In genomic region chr7:28557708-28558107, GRCm38 (mm10) we compare ENCODE assay signal across 16 mouse cellular contexts. TPM values are rescaled to one million over a fixed set of nuclear protein-coding genes. Genes with fewer than 3 reads are reported as not detected.
A peak's percentile ranks its signal among the peaks of the same experiment; 100 is the strongest.
DNase-seq lines count a peak whose midpoint lies in the region; ATAC-seq and TF ChIP-seq lines count a peak whose summit lies in the region.
"Had no signal": no experiment of that assay in that cellular context is flagged by ENCODE, and none has a peak within 500 bp of the region (broad histone marks: within the 10 kb centered on the region; RNA-seq: fewer than 3 reads in every experiment).

No protein-coding gene starts in this region.

- H3K27ac ChIP-seq in hindbrain, embryonic 13.5 days: 0 out of 2 replicates have a peak overlapping the region, but pooled peaks have one; percentile 48
- no peak overlapping the region for H3K27ac ChIP-seq in hindbrain, embryonic 16.5 days (ENCODE audit: low read depth, low read length)
- H3K27ac ChIP-seq in MEL (ENCODE audit: control insufficient read depth, low read depth, low read length): no peak overlapping the region
- no peak overlapping the region for H3K27ac ChIP-seq in limb, embryonic 15.5 days
- peak overlapping the region; percentile 96 for H3K27ac ChIP-seq in thymus, adult 2 months (ENCODE audit: control insufficient read depth, insufficient read depth, low read length)
- H3K27ac ChIP-seq in kidney, embryonic 14.5 days (ENCODE audit: low read depth, low read length): no peak overlapping the region
- no peak overlapping the region for H3K27ac ChIP-seq in midbrain, embryonic 13.5 days
- H3K27ac ChIP-seq: layer of hippocampus, adult 2 months; neural tube, embryonic 15.5 days had no signal

- peaks cover 5% of the 10 kb centered on the region; the same call in 1 of the 2 replicates for H3K4me1 ChIP-seq in hindbrain, embryonic 13.5 days (replicated peaks)
- no peaks in the 10 kb centered on the region for H3K4me1 ChIP-seq in hindbrain, embryonic 16.5 days (ENCODE audit: control insufficient read depth, insufficient read depth, low read depth, low read length)
- no peaks in the 10 kb centered on the region for H3K4me1 ChIP-seq in MEL (ENCODE audit: control insufficient read depth in 1 of 2, insufficient read depth in 2 of 2, low read length in 2 of 2)
- peaks cover 24% of the 10 kb centered on the region for H3K4me1 ChIP-seq in limb, embryonic 15.5 days
- H3K4me1 ChIP-seq in thymus, adult 2 months (replicated peaks; ENCODE audit: control insufficient read depth, insufficient read depth, low read length): peaks cover 54% of the 10 kb centered on the region
- H3K4me1 ChIP-seq in kidney, embryonic 14.5 days (ENCODE audit: control insufficient read depth, insufficient read depth, low read length): 0 out of 2 replicates have a peak, but pooled peaks cover 4% of the 10 kb centered on the region
- H3K4me1 ChIP-seq in midbrain, embryonic 13.5 days (replicated peaks): peaks cover 4% of the 10 kb centered on the region; the same call in 1 of the 2 replicates

- no peaks in the 10 kb centered on the region for H3K27me3 ChIP-seq in hindbrain, embryonic 13.5 days
- H3K27me3 ChIP-seq in hindbrain, embryonic 16.5 days (replicated peaks; ENCODE audit: control insufficient read depth, insufficient read depth, low read length): no peaks in the 10 kb centered on the region
- H3K27me3 ChIP-seq in MEL (ENCODE audit: control insufficient read depth in 1 of 2, insufficient read depth in 2 of 2, low read length in 2 of 2): no peaks in the 10 kb centered on the region
- no peaks in the 10 kb centered on the region for H3K27me3 ChIP-seq in limb, embryonic 15.5 days
- no peaks in the 10 kb centered on the region for H3K27me3 ChIP-seq in thymus, adult 2 months (ENCODE audit: control insufficient read depth, insufficient read depth, low read length)
- no peaks in the 10 kb centered on the region for H3K27me3 ChIP-seq in kidney, embryonic 14.5 days (ENCODE audit: control insufficient read depth, insufficient read depth, low read length)
- no peaks in the 10 kb centered on the region for H3K27me3 ChIP-seq in midbrain, embryonic 13.5 days
- H3K27me3 ChIP-seq: neural tube, embryonic 15.5 days had no signal

- TF ChIP-seq EP300 in MEL (IDR thresholded peaks at IDR 0.05; ENCODE audit: low read depth in 1 of 2, low read length in 2 of 2): no peak

- no peak overlapping the region for H3K9ac ChIP-seq in hindbrain, embryonic 13.5 days
- H3K9ac ChIP-seq in hindbrain, embryonic 16.5 days (ENCODE audit: low read depth, low read length): no peak overlapping the region
- no peak overlapping the region for H3K9ac ChIP-seq in MEL (ENCODE audit: control insufficient read depth, low read depth, low read length, poor library complexity, severe bottlenecking)
- H3K9ac ChIP-seq in limb, embryonic 15.5 days: no peak overlapping the region
- H3K9ac ChIP-seq in kidney, embryonic 14.5 days (ENCODE audit: low read depth, low read length): no peak overlapping the region
- no peak overlapping the region for H3K9ac ChIP-seq in midbrain, embryonic 13.5 days (replicated peaks)
- H3K9ac ChIP-seq: neural tube, embryonic 15.5 days had no signal

- no peak for DNase-seq in MEL (ENCODE audit: low read depth, low spot score)
- DNase-seq in thymus, adult 2 months: peak; percentile 88
- no peak for DNase-seq in B cell, adult 2 months

- no peaks in the 10 kb centered on the region for H3K79me2 ChIP-seq in MEL (ENCODE audit: control insufficient read depth, insufficient read depth, low read length, poor library complexity)

- H3K4me3 ChIP-seq in hindbrain, embryonic 13.5 days: no peak overlapping the region
- no peak overlapping the region for H3K4me3 ChIP-seq in hindbrain, embryonic 16.5 days (ENCODE audit: low read length)
- no peak overlapping the region for H3K4me3 ChIP-seq in MEL (ENCODE audit: control insufficient read depth in 1 of 2, insufficient read depth in 1 of 2, low read depth in 2 of 2, low read length in 2 of 2)
- no peak overlapping the region for H3K4me3 ChIP-seq in limb, embryonic 15.5 days
- H3K4me3 ChIP-seq in thymus, adult 2 months (ENCODE audit: control insufficient read depth, insufficient read depth, low read length): no peak overlapping the region
- no peak overlapping the region for H3K4me3 ChIP-seq in kidney, embryonic 14.5 days (ENCODE audit: low read length)
- no peak overlapping the region for H3K4me3 ChIP-seq in midbrain, embryonic 13.5 days (replicated peaks)
- H3K4me3 ChIP-seq: erythroblast, embryonic 14.5 days; layer of hippocampus, adult 2 months; neural tube, embryonic 15.5 days had no signal

- no peak for TF ChIP-seq CTCF in MEL (IDR thresholded peaks at IDR 0.05 in 2 of 3, conservative IDR thresholded peaks at IDR 0.05 in 1 of 3; ENCODE audit: control insufficient read depth in 1 of 3, insufficient read depth in 1 of 3, low read depth in 2 of 3, low read length in 3 of 3, poor library complexity in 1 of 3, severe bottlenecking in 1 of 3)
- TF ChIP-seq CTCF in thymus, adult 2 months (IDR thresholded peaks at IDR 0.05; ENCODE audit: borderline replicate concordance, control insufficient read depth, extremely low read depth, insufficient read depth, low read length, poor library complexity): peak; percentile 20; the same call in 1 of the 2 replicates

- no peaks in the 10 kb centered on the region for H3K9me3 ChIP-seq in hindbrain, embryonic 13.5 days
- no peaks in the 10 kb centered on the region for H3K9me3 ChIP-seq in hindbrain, embryonic 16.5 days (ENCODE audit: control insufficient read depth, low read length)
- H3K9me3 ChIP-seq in MEL (replicated peaks; ENCODE audit: insufficient read depth, low read length): no peaks in the 10 kb centered on the region
- no peaks in the 10 kb centered on the region for H3K9me3 ChIP-seq in limb, embryonic 15.5 days
- no peaks in the 10 kb centered on the region; the same call in 1 of the 2 replicates for H3K9me3 ChIP-seq in kidney, embryonic 14.5 days (ENCODE audit: control insufficient read depth, low read length)
- H3K9me3 ChIP-seq in midbrain, embryonic 13.5 days: 0 out of 2 replicates have a peak, but pooled peaks cover 2% of the 10 kb centered on the region
- H3K9me3 ChIP-seq: neural tube, embryonic 15.5 days had no signal

- TF ChIP-seq POLR2A in MEL (IDR thresholded peaks at IDR 0.05; ENCODE audit: control insufficient read depth in 1 of 2, insufficient read depth in 1 of 2, low read depth in 1 of 2, low read length in 2 of 2, poor library complexity in 1 of 2): no peak
- no peak for TF ChIP-seq POLR2A in thymus, adult 2 months (IDR thresholded peaks at IDR 0.05; ENCODE audit: control insufficient read depth, extremely low read depth, insufficient read depth, low read length, poor library complexity)

- no peak overlapping the region for H3K4me2 ChIP-seq in hindbrain, embryonic 13.5 days
- no peak overlapping the region for H3K4me2 ChIP-seq in hindbrain, embryonic 16.5 days (ENCODE audit: low read length)
- H3K4me2 ChIP-seq in limb, embryonic 15.5 days: no peak overlapping the region
- no peak overlapping the region for H3K4me2 ChIP-seq in kidney, embryonic 14.5 days (replicated peaks; ENCODE audit: low read depth, low read length)
- no peak overlapping the region for H3K4me2 ChIP-seq in midbrain, embryonic 13.5 days (replicated peaks)
- H3K4me2 ChIP-seq: midbrain, embryonic 11.5 days; neural tube, embryonic 15.5 days had no signal

- no peak for ATAC-seq in hindbrain, embryonic 13.5 days (ENCODE audit: low FRiP score)
- ATAC-seq in hindbrain, embryonic 16.5 days: no peak
- peak; percentile 30; the same call in 1 of the 2 replicates for ATAC-seq in limb, embryonic 15.5 days (ENCODE audit: insufficient number of reproducible peaks, low FRiP score, low TSS enrichment, low read depth)
- ATAC-seq in kidney, embryonic 14.5 days (ENCODE audit: low FRiP score, low TSS enrichment): no peak
- ATAC-seq in midbrain, embryonic 13.5 days: no peak

- 88% methylated on average over 6 of the region's 6 CpGs for whole genome bisulfite sequencing in hindbrain, embryonic 13.5 days
- 79% methylated on average over 6 of the region's 6 CpGs for WGBS in hindbrain, embryonic 16.5 days
- 68% methylated on average over 6 of the region's 6 CpGs for WGBS in limb, embryonic 15.5 days
- 2% methylated on average over 6 of the region's 6 CpGs for WGBS in thymus, adult 2 months
- WGBS in kidney, embryonic 14.5 days: 73% methylated on average over 6 of the region's 6 CpGs
- 91% methylated on average over 6 of the region's 6 CpGs for WGBS in midbrain, embryonic 13.5 days

- H3K36me3 ChIP-seq in hindbrain, embryonic 13.5 days: peaks cover 39% of the 10 kb centered on the region
- H3K36me3 ChIP-seq in hindbrain, embryonic 16.5 days (ENCODE audit: control insufficient read depth, insufficient read depth, low read length): peaks cover 12% of the 10 kb centered on the region; the same call in 1 of the 2 replicates
- no peaks in the 10 kb centered on the region for H3K36me3 ChIP-seq in MEL (ENCODE audit: control insufficient read depth in 1 of 2, insufficient read depth in 2 of 2, low read length in 2 of 2)
- peaks cover 38% of the 10 kb centered on the region for H3K36me3 ChIP-seq in limb, embryonic 15.5 days
- H3K36me3 ChIP-seq in thymus, adult 2 months (ENCODE audit: control insufficient read depth, insufficient read depth, low read length): no peaks in the 10 kb centered on the region
- H3K36me3 ChIP-seq in kidney, embryonic 14.5 days (ENCODE audit: control insufficient read depth, insufficient read depth, low read length): peaks cover 37% of the 10 kb centered on the region
- peaks cover 46% of the 10 kb centered on the region for H3K36me3 ChIP-seq in midbrain, embryonic 13.5 days

- no peak for TF ChIP-seq RAD21 in MEL (IDR thresholded peaks at IDR 0.05; ENCODE audit: low read depth, low read length)

RNA-seq across cellular contexts. Expression of gene Nccrp1, which starts 10.7 kb away (rescaled TPM):
- polyA plus RNA-seq in hindbrain, embryonic 13.5 days (2015; fragmentation: Nextera tagmentation; extraction: Ambion mirVana): 0.13 TPM in 1 of 2 replicates, not detected in the other
- polyA plus RNA-seq in hindbrain, embryonic 16.5 days (2015; fragmentation: Nextera tagmentation; extraction: Ambion mirVana): 0.14 TPM in 1 of 2 replicates, not detected in the other
- total RNA-seq in MEL (2012; rRNA removed): not detected in 2 replicates
- polyA plus RNA-seq in MEL (2012; ENCODE audit: insufficient read depth in 1 of 2, insufficient read length in 2 of 2, low read depth in 1 of 2, low replicate concordance in 2 of 2, missing spikeins in 1 of 2): not detected
- polyA plus RNA-seq in limb, embryonic 15.5 days (2015; fragmentation: Nextera tagmentation; extraction: Ambion mirVana): 1.6 and 2.3 TPM in 2 replicates
- 1.4 TPM in 2 replicates for polyA plus RNA-seq in thymus, adult 2 months (2012; rRNA removed)
- not detected in 2 replicates for polyA plus RNA-seq in kidney, embryonic 14.5 days (2014; fragmentation: Nextera tagmentation; extraction: Ambion mirVana)
- polyA plus RNA-seq in midbrain, embryonic 13.5 days (2015; fragmentation: Nextera tagmentation; extraction: Ambion mirVana): not detected in 2 replicates
- total RNA-seq: gastrocnemius, adult 8-10 months; liver, adult 2 months had no signal
- polyA plus RNA-seq: intestine, embryonic 14.5 days; midbrain, embryonic 11.5 days had no signal

RNA-seq across cellular contexts. Expression of gene Sycn, which starts 17.0 kb away (rescaled TPM):
- not detected in 2 replicates for polyA plus RNA-seq in hindbrain, embryonic 13.5 days (2015; fragmentation: Nextera tagmentation; extraction: Ambion mirVana)
- polyA plus RNA-seq in hindbrain, embryonic 16.5 days (2015; fragmentation: Nextera tagmentation; extraction: Ambion mirVana): not detected in 2 replicates
- not detected in 2 replicates for total RNA-seq in MEL (2012; rRNA removed)
- not detected for polyA plus RNA-seq in MEL (2012; ENCODE audit: insufficient read depth in 1 of 2, insufficient read length in 2 of 2, low read depth in 1 of 2, low replicate concordance in 2 of 2, missing spikeins in 1 of 2)
- not detected in 2 replicates for polyA plus RNA-seq in limb, embryonic 15.5 days (2015; fragmentation: Nextera tagmentation; extraction: Ambion mirVana)
- 2.1 and 2.4 TPM in 2 replicates for polyA plus RNA-seq in thymus, adult 2 months (2012; rRNA removed)
- not detected in 2 replicates for polyA plus RNA-seq in kidney, embryonic 14.5 days (2014; fragmentation: Nextera tagmentation; extraction: Ambion mirVana)
- not detected in 2 replicates for polyA plus RNA-seq in midbrain, embryonic 13.5 days (2015; fragmentation: Nextera tagmentation; extraction: Ambion mirVana)
- total RNA-seq: gastrocnemius, adult 8-10 months; layer of hippocampus, adult 2 months had no signal
- polyA plus RNA-seq: erythroblast, embryonic 14.5 days; midbrain, embryonic 11.5 days; neural tube, embryonic 15.5 days had no signal

RNA-seq across cellular contexts. Expression of gene Ifnl3, which starts 35.1 kb away (rescaled TPM):
- not detected in 2 replicates for polyA plus RNA-seq in hindbrain, embryonic 13.5 days (2015; fragmentation: Nextera tagmentation; extraction: Ambion mirVana)
- not detected in 2 replicates for polyA plus RNA-seq in hindbrain, embryonic 16.5 days (2015; fragmentation: Nextera tagmentation; extraction: Ambion mirVana)
- total RNA-seq in MEL (2012; rRNA removed): not detected in 2 replicates
- not detected for polyA plus RNA-seq in MEL (2012; ENCODE audit: insufficient read depth in 1 of 2, insufficient read length in 2 of 2, low read depth in 1 of 2, low replicate concordance in 2 of 2, missing spikeins in 1 of 2)
- not detected in 2 replicates for polyA plus RNA-seq in limb, embryonic 15.5 days (2015; fragmentation: Nextera tagmentation; extraction: Ambion mirVana)
- polyA plus RNA-seq in thymus, adult 2 months (2012; rRNA removed): 0.37 and 0.78 TPM in 2 replicates
- not detected in 2 replicates for polyA plus RNA-seq in kidney, embryonic 14.5 days (2014; fragmentation: Nextera tagmentation; extraction: Ambion mirVana)
- polyA plus RNA-seq in midbrain, embryonic 13.5 days (2015; fragmentation: Nextera tagmentation; extraction: Ambion mirVana): not detected in 2 replicates
- total RNA-seq: gastrocnemius, adult 8-10 months; layer of hippocampus, adult 2 months; liver, adult 2 months had no signal
- polyA plus RNA-seq: erythroblast, embryonic 14.5 days; intestine, embryonic 14.5 days; liver, adult 2 months; midbrain, embryonic 11.5 days; neural tube, embryonic 15.5 days; testis, adult 2 months had no signal

RNA-seq across cellular contexts. Expression of gene Samd4b, which starts 40.2 kb away (rescaled TPM):
- 20.7 and 21.6 TPM in 2 replicates for polyA plus RNA-seq in hindbrain, embryonic 13.5 days (2015; fragmentation: Nextera tagmentation; extraction: Ambion mirVana)
- 11.1 and 23.4 TPM in 2 replicates for polyA plus RNA-seq in hindbrain, embryonic 16.5 days (2015; fragmentation: Nextera tagmentation; extraction: Ambion mirVana)
- 6.4 and 7.2 TPM in 2 replicates for total RNA-seq in MEL (2012; rRNA removed)
- 10 to 100 TPM in 1 of 2 experiments, not detected in 1; 45.9 TPM for polyA plus RNA-seq in MEL (2012; ENCODE audit: insufficient read depth in 1 of 2, insufficient read length in 2 of 2, low read depth in 1 of 2, low replicate concordance in 2 of 2, missing spikeins in 1 of 2)
- 26.3 and 28.3 TPM in 2 replicates for polyA plus RNA-seq in limb, embryonic 15.5 days (2015; fragmentation: Nextera tagmentation; extraction: Ambion mirVana)
- polyA plus RNA-seq in thymus, adult 2 months (2012; rRNA removed): 118 and 139 TPM in 2 replicates
- polyA plus RNA-seq in kidney, embryonic 14.5 days (2014; fragmentation: Nextera tagmentation; extraction: Ambion mirVana): 33.3 and 34.9 TPM in 2 replicates
- 20.0 and 25.7 TPM in 2 replicates for polyA plus RNA-seq in midbrain, embryonic 13.5 days (2015; fragmentation: Nextera tagmentation; extraction: Ambion mirVana)

RNA-seq across cellular contexts. Expression of gene Pak4, which starts 40.3 kb away (rescaled TPM):
- polyA plus RNA-seq in hindbrain, embryonic 13.5 days (2015; fragmentation: Nextera tagmentation; extraction: Ambion mirVana): 21.5 and 22.1 TPM in 2 replicates
- 18.2 and 21.5 TPM in 2 replicates for polyA plus RNA-seq in hindbrain, embryonic 16.5 days (2015; fragmentation: Nextera tagmentation; extraction: Ambion mirVana)
- total RNA-seq in MEL (2012; rRNA removed): 9.3 and 9.7 TPM in 2 replicates
- 10 to 100 TPM in 1 of 2 experiments, not detected in 1; 26.6 TPM for polyA plus RNA-seq in MEL (2012; ENCODE audit: insufficient read depth in 1 of 2, insufficient read length in 2 of 2, low read depth in 1 of 2, low replicate concordance in 2 of 2, missing spikeins in 1 of 2)
- 33.7 and 34.9 TPM in 2 replicates for polyA plus RNA-seq in limb, embryonic 15.5 days (2015; fragmentation: Nextera tagmentation; extraction: Ambion mirVana)
- 32.8 and 37.7 TPM in 2 replicates for polyA plus RNA-seq in thymus, adult 2 months (2012; rRNA removed)
- 48.3 and 60.7 TPM in 2 replicates for polyA plus RNA-seq in kidney, embryonic 14.5 days (2014; fragmentation: Nextera tagmentation; extraction: Ambion mirVana)
- polyA plus RNA-seq in midbrain, embryonic 13.5 days (2015; fragmentation: Nextera tagmentation; extraction: Ambion mirVana): 25.6 and 28.0 TPM in 2 replicates

Comparison
In these comparisons a context has a peak if more than half of its experiments do, and no peak if none do; other contexts are left out.
1. H3K27ac ChIP-seq: peak in hindbrain, embryonic 13.5 days (single experiment) and thymus, adult 2 months (single experiment); none in hindbrain, embryonic 16.5 days (single experiment), MEL (single experiment), limb, embryonic 15.5 days (single experiment), kidney, embryonic 14.5 days (single experiment) and midbrain, embryonic 13.5 days (single experiment).